Mouse (Mus musculus): ENCODE data around the gene Ssbp3. TPM values are rescaled to one million over a fixed set of nuclear protein-coding genes. Genes with fewer than 3 reads are reported as not detected.

Ssbp3 gene
- 100 to 1,000 TPM in 1 of 2 experiments, 10 to 100 TPM in 1; 89.5 to 106 TPM for total RNA-seq (2021)
- long read RNA-seq, transcript Ssbp3-202 (17 exons, 1,924 nt) = major isoform, 36 of 76 reads
- long read RNA-seq, transcript Ssbp3-201 (18 exons, 3,195 nt) = minor isoform, 11 of 76 reads
- long read RNA-seq, partial matches to known transcripts = 14 of 76 reads
- long read RNA-seq, other reads (novel, unspliced or antisense) = 14 of 76 reads

DNA sequence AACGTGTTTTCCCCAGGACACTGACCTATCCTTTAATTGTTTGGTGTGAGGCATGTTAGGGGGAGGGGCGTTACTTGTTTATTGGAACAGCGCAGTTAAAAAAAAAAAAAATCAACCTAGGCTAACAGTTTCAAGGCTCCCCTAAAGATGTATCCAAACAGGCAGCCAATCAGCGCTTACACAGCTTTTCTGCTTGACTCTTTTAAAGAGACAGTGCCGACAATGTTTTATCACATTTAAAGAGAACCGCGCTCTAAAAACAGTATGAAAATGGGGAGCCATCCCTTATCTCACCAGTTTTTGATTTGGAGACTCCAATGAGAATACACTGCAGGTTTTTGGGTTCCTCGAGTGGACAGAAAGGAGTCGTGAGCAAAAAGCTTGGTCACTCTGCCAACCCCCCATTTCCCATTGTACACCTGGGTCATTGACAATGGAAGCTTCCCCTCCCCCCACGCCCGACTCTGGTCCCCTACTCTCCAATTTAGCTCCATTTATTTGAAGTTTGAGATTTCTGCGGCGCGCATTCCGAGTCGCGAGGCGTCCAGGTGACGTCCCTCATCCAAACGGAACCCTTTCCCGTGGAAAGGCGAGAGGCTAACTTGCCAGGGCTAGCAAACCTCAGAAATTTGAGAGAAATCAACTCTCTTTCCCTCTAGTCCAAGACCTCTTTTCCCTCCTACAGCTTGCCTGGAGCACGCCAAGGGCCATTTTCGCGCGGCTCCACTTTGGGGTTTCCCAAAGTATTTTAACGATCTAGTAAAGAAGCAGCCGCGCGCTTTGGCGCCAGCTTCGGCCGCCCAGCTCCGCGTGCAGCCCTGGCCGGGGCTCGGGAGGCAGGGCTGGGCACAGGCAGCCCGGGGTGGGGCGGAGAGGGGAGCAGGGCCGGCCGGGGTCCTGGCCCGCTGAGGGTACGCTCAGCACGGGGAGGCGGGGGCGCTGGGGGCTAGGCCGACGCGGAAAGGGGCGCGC lies at the start of gene Ssbp3:
Gene Ssbp3 (plus strand): TSS at position 501 of the 972 bp plus-strand sequence.
- DNase-seq (ENCODE audit: low spot score in 2 of 2) = peak; percentile 56 to 75

DNA sequence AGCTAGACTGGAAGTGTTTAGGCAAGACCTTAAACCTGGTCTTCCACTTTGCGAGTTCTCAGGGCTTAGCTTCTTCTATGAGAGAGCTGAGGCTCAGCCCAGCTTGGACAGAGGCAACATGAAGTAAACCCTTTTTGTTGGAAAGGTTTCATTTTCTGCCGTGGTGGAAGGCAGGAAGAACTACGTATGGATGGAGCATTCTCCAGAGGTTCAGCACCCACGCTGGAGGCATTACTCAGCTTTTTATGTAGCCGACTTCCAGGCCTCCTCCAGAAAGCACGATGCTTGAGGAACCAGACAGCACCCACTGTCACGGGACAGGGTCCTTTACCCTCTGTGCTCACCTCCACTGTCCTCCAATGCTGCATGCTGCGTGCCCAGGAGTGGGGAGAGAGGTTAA lies 48.6 kb upstream of the Ssbp3 start:
- DNase-seq (ENCODE audit: low spot score in 2 of 2) = no peak

DNA sequence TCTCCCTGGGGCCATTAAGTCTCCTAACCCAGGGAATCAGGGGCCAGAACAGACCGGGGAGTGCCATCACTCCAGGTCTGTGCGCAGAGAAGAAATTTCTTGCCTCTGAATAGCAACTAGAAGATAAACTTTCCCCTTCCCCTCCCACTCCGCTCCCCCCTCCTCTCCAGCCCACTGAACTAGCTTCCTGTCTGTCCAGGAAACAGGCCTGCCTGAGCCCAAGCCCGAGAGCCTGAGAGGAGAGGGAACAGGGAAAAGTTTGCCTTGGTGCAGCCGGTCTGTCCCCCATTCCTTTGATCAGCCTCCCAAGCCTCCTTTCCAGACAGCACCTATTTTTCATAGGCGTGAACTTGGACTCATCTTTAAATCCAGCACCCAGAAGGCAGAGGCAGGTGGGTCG lies 48.2 kb upstream of the Ssbp3 start:
- DNase-seq (ENCODE audit: low spot score in 2 of 2) = no peak

DNA sequence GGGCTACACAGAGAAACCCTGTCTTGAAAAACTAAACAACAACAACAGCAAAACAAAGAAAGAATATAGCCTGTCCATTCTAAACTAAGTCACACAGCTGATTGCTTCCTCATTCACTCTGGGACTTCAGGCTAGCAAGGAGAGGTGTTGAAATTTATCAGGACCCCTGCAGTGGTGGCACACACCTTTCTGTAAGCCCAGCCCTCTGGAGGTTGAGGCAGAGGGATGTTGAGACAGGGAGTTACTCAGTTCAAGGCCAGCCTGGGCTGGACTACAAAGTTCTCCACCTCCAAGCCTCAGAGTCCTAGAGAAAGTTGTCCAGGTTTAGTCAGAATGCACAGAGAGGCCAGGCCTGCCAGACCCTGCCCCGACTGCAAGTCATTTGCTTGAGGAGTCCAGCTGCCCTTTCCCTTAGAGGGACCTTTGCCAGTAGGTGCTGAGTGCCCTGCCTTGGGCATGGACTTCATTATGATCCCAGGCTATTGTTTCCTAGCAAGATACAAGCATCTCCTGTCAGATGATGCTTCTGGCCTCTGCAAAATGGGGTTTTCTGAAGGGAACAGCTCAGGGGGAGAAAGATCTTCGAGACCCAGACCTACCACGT lies 47.6 kb upstream of the Ssbp3 start:
- DNase-seq (ENCODE audit: low spot score in 2 of 2) = no peak

DNA sequence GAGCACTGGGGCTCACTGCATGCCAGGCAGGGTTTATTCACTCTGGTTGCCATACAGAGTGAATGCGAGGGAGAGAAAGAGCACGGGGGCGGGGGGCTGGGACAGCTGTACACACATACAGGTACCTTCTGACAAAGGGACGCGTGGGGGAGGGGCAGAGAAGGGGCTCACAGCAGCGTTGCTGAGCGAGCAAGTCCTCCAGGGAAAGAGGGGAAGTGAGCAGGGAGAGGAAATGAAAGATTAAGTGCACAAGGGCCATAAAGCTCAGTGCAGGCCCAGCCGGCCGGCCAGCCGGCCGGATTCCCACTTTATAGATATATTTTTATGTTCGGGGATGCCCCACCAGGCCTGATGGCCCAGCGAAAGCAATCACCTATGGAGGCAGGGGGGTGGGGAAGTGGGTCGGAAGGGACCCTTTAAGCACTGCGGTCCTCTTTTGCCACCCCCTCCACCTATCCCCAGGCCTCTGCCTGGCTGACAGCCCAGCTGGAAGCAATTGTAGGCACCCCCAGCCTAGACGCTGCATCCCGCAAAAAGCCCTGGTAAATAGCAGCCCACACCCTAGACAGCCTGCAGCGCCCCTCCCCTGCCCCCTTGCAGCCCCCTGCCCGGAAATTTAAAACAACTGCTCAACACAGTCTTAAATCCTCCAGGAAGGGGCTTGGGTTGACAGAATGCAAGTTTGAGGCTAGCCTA lies 44.9 kb upstream of the Ssbp3 start:
- DNase-seq (ENCODE audit: low spot score in 2 of 2) = no peak

DNA sequence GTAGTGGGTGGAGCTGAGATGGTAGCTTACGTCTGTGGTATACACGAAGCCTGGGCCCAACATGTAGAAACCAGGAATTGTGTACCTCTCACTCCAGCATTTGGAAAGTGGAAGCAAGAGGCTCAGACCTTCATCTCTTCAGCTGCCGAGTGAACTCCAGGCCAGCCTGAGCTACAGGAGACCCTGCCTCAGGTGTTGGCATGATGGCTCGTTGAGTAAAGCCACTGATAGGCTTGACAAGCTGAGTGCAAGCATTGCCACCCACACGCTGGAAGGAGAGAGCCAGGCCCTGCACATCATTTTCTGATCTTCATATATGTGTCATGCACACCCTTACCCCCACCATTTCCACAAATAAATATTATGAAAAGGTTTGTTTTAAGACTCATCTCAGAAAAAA lies 44.1 kb upstream of the Ssbp3 start:
- DNase-seq (ENCODE audit: low spot score in 2 of 2) = no peak

DNA sequence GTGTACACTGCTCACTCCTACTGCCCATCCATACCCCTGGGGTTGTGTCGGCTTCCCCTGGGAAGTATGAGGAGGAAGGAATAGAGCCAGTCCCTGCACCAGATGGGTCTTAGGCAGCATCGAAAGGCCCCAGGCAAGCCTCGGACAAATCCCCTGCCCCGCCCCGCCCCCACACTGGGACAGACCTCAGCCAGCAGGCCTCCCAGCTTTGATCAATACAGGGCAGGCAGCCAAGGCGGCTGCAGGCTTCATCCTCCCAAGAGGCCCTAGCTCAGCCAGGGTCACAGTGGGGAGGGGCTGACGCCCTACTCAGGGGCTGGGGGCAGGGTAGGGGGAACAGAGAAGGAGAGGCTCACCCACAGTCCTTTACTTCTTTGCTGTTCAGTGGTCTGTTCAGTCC lies 43.7 kb upstream of the Ssbp3 start:
- peak; percentile 64 to 65 for DNase-seq (ENCODE audit: low spot score in 2 of 2)

DNA sequence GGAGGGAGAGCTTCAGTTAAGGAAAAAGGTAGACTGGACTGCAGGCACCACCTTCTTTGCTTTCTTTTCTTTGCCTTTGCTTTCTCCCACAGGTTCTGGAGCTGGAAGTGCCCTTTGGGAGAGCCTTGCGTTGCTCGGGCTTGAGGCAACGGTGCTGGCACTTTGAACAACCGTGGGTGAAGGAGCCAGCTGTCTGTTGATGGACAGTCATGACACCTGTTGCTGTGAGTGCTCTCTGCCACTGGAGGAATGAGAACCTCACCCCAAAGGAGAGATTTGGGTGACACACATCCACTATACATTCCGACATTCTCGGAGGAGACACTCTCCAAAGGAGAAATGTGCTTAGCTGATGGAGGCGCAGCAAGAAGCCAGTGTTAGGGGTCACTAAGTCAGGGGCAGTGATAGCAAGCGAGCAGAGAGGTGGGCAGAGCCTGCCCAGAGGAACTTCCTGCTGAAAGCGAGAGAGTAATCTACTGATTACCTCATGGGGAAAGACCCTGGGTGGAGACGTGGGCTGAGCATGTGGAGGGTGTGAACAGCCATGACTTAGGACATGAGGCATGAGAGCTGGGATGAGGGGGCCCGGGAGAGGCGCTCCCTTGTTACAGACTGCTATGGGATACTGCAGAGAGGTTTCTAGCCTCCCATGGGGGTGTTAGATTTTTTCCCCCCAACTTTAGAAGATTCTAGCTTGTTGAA lies 41.6 kb upstream of the Ssbp3 start:
- no peak for DNase-seq (ENCODE audit: low spot score in 2 of 2)

DNA sequence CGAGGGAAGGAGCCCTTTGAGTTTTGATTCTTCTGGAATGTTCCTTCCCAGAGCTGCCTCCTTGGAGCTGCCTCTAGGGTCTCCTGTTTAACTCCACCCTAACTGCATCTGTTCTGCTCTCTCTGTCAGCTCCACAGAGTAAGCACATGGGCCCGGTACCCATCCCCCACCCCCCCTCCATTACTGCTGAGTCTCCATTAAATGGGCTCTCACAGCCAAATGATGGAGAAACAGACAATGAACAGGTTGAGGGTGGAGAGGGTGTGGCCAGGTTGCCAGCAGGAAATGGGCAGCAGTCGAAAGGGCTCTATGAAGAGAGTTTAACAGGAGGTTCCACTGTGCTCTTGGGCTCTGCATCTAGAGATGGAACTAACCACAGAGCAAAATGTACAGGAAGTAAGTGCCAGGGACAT lies 41.0 kb upstream of the Ssbp3 start:
- DNase-seq (ENCODE audit: low spot score in 2 of 2) = no peak

DNA sequence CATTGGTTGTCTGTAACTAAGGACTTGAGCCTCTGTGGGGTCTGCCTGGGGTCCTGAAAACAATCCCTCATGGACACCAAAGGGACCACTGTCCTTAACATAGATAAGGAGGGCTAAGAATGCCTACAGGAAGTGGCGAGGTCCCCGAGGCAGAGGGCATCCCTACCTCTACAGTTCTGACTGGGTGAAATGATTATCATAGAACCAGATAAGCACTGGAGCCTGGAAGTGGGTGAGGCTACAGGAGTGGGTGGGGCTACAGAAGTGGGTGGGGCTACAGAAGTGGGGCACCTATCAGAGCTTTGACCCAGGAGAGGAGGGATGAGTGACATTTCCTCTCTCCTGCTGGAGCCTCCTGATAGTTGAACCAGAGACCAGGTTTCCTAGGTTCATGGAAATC lies 39.9 kb upstream of the Ssbp3 start:
- no peak for DNase-seq (ENCODE audit: low spot score in 2 of 2)

DNA sequence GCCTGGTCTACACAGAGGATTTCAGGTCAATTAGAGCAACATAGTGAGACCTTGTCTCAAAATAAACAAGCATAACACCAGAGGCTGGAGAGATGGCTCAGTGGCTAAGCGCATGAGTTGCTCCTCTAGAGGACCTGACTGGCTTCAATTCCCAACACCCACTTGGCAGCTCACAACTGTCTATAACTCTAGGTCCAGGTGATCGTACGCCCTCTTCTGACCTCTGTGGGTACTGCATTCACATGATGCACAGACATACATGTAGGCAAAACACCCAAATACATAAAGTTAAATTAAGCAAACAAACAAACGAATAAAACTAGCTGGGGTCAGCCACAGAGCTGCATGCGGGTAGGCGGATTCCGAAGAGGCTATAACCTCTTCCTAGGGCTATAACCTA lies 36.0 kb upstream of the Ssbp3 start:
- no peak for DNase-seq (ENCODE audit: low spot score in 2 of 2)

DNA sequence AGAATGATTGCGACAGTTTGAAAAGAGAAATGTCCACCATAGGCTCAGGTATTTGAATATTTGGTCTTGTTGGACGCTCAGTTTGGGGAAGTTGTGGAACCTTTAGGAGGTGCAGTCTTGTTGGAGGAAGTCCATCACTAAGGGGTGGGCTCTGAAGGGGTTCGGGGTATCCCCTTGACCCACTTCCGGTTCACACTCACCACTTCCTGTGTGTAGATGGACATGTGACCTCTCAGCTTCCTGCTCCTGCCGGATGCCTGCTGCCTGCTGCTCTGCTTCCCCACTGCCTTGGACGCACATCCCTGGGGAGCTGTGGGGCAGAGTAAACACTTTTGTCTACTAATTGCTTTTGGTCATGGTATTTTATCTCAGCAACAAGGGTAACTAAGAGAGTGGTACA lies 29.4 kb upstream of the Ssbp3 start:
- no peak for DNase-seq (ENCODE audit: low spot score in 2 of 2)

DNA sequence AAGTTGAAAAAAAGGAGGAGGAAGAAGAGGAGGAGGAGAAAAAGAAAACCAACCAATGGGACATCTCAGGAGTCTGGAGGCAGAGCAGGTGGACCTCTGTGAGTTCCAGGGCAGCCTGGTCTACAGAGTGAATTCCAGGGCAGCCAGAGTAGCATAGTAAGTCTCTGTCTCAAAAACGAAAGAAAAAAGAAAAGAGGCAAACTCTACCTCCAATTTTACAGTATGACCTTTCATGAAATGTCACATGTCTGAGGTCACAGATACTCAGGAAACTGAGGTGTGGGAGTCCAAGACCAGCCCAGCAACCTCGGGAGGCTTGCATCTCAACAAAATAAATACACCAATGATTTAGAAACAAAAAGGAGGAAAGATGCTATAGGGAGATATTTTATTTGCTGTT lies 27.4 kb upstream of the Ssbp3 start:
- DNase-seq (ENCODE audit: low spot score in 2 of 2) = no peak

DNA sequence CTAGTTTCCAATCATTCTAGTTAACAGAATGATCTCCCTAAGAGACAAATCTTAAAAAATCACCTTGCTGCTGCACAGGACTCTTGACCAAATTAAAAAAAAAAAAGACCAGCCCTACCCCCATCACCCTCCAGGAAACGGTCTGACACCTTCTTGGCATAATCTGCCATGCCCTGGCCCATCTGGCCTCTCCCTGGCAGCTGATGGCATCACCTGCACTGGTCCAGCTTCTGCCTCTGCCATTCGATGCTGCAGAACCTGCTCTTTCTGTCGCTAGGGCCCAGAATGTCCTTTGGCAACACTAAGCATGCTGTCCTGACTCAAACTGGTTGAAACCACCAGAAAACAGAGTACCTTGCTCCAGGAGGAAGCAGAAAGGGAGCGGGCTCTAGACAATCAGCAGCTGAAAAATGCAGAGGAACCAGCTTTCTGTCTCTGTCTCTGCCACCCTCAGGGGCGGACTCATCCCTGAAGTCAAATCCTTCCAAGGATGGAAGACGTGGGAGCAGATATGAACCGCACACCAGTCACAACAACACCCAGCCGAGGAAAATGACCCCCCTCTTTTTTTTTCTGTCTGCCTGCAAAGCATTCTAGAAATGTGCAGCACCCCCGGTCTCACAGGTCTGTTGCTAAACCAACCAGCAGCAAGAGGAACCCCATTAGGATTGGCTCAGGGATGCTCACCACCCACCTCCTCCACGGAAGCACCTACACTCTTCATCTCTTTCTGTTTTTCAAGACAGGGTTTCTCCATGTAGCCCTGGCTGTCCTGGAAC lies 24.0 kb upstream of the Ssbp3 start:
- no peak for DNase-seq (ENCODE audit: low spot score in 2 of 2)

DNA sequence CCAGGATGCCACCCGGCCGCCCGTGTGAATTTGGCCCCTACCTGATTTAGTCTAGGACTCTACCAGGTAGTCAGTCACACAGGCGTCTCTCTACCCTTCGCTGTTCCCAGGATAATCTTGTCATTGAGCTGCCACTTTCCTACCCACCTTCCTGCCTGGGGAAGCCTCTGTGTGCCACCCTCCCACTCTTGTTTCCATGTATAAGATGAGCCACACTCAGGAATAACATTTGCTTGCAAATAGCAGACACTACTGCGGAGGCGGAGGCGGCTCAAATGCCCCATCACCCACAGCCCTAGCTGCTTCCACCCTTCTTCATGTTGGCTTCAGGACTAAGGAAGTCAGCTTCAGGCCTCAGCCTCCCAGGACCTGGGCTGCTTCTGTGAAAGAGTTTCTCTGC lies 14.4 kb upstream of the Ssbp3 start:
- no peak for DNase-seq (ENCODE audit: low spot score in 2 of 2)

DNA sequence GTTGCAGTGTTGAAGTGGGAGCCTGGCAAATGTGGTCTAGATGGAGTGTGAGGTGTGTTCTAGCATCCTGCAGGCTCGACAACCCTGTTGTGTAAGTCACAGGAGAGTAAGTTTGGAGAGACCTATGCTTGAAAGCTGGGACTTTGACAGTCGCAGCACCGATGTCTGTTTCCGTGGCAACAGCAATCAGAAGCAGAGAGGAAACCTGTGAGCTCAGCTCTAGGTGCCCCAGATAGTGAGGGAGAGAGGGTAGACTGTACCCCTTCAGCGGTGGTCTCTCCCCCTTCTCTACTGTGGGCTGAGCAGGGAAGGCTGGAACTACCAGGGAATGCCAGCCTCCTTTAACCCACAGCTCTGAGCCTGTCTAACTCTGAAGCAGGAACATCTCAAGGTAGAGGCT lies 11.6 kb upstream of the Ssbp3 start:
- no peak for DNase-seq (ENCODE audit: low spot score in 2 of 2)

DNA sequence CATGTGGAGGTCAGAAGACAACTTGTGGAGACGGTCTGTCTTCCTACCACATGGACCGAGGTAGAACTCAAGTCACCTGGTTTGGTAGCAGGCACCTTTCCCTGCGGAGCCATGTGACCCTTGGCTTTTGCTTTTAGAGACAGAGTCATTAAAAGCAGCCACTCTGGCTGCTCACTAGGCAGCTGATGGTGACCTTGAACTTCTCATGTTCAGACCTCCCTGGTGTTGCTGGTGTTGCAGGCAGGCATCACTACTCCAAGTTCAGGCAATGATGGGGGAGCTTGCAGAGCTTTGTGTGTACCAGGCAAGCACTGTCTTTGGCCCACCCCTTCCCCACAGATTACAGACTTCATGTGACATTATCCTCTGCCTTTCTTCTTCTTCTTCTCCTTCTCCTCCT lies 11.0 kb upstream of the Ssbp3 start:
- DNase-seq (ENCODE audit: low spot score in 2 of 2) = no peak

DNA sequence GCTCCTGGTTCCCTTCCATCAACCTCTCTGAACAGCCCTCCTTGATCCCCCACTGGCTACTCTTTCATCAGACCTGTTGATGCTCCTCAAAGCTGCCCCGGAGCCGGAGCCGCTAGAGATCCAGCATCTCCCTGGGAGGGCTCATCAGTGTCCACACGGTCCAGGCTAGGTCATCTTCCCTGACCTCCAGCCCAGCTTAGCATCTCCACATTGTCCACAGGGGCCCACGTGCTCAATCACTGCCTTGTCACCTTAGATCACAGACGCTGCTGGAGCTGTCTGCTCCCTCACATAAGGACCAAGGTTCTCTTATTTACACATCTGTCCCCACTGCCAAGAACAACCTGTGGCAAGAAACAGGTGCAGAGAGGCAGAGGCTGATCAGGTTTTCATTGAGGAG lies 9.8 kb upstream of the Ssbp3 start:
- no peak for DNase-seq (ENCODE audit: low spot score in 2 of 2)

DNA sequence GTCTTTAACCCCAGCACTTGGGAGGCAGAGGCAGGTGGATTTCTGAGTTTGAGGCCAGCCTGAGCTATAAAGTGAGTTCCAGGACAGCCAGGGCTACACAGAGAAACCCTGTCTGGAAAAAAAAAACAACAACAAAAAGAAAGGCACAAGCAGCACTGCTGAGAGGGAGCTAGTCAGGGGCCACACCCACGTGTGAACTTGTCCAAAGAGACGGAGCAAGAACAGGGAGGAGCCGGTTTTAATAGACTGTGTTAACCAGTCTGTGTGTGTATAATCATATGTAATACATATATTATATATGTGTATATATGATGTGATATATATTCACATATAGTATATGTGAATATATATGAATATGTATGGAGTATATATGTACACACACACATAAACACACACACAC lies 8.9 kb upstream of the Ssbp3 start:
- no peak for DNase-seq (ENCODE audit: low spot score in 2 of 2)

DNA sequence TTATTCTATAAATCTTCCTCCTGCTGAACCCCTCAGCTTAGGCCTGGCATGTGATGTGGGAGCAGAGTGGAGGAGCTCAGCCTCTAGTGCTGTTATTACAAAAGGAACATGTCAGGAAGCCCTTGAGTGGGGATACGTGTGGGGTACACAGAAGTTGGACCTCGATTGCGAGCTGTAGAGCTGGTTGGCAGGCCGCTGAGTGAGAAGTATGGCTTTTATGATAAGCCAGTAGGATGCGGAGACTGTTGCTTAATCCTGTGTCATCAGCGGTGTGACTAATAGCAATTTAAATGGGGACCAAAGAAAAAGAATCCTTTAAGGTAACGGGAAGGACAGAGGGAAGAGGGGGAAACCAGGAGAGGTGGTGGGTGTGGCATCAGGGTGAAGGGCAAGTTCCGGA lies 8.3 kb upstream of the Ssbp3 start:
- no peak for DNase-seq (ENCODE audit: low spot score in 2 of 2)

Data from layer of hippocampus, postnatal 10 days (tissue).